In the genomic region with DNA sequence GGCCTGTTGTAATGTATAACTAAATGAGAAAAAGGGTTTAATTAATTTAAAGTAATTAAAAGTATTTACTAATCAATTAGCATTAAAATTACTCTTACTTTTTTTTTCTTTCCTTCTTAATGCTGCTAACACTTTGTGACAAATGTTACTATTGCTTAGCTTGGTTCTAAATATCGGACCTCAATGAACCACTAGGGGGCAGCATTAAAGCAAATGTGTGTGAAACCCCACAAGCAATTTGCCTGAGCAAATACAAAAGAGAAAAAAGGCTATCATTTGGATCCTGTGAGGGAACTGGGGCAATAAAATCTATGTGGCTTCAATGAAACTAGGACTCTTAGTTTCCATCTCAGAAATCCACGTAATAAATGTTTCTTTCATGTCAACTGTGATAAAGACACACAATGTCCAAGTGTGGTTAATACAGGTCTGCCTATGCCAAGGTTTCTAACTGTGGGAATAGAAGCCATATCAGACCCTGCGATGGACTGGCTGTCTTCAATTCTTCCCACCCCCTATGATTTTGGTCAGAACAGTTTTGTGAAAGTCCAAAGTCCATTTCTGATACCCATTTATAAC, we compare ENCODE assay signal across 10 mouse cellular contexts. TPM values are rescaled to one million over a fixed set of nuclear protein-coding genes. Genes with fewer than 3 reads are reported as not detected.
DNase-seq lines count a peak whose midpoint lies in the region; ATAC-seq and TF ChIP-seq lines count a peak whose summit lies in the region.
"Had no signal": no experiment of that assay in that cellular context is flagged by ENCODE, and none has a peak within 500 bp of the region (broad histone marks: within the 10 kb centered on the region; RNA-seq: fewer than 3 reads in every experiment).

No protein-coding gene starts in this region.

- peak; percentile 75 for DNase-seq in kidney, adult 2 months
- DNase-seq in kidney, adult 18-20 months, result no peak
- DNase-seq in CD8-positive naive resting alpha-beta T cell, adult 2 months (ENCODE audit: low read depth in 2 of 2, low spot score in 2 of 2), result peak; percentile 39 to 53
- DNase-seq in adipocyte (ENCODE audit: low spot score), result peak; percentile 83
- peak; percentile 90 for DNase-seq in embryonic facial prominence, embryonic 11.5 days (ENCODE audit: low spot score)
- DNase-seq in left cerebral cortex, adult 18-20 months (ENCODE audit: low spot score in 2 of 2), result peak; percentile 46 to 57
- peak; percentile 60 for DNase-seq in right cerebral cortex, adult 18-20 months
- DNase-seq in ovary, adult 18-20 months (ENCODE audit: low spot score), result no peak

- no peaks in the 10 kb centered on the region for H3K9me3 ChIP-seq in embryonic facial prominence, embryonic 11.5 days (replicated peaks; ENCODE audit: control insufficient read depth, low read length)

- H3K4me3 ChIP-seq in kidney, adult 2 months (ENCODE audit: insufficient read depth, low read depth, low read length), result no peak overlapping the region
- H3K4me3 ChIP-seq in embryonic facial prominence, embryonic 11.5 days (ENCODE audit: low read depth, low read length), result no peak overlapping the region

- H3K27ac ChIP-seq in kidney, adult 2 months (ENCODE audit: insufficient read depth, low read depth, low read length), result no peak overlapping the region
- no peak overlapping the region for H3K27ac ChIP-seq in embryonic facial prominence, embryonic 11.5 days (replicated peaks; ENCODE audit: low read depth, low read length)

- no peak overlapping the region for H3K4me2 ChIP-seq in embryonic facial prominence, embryonic 11.5 days (ENCODE audit: low read depth, low read length)

- peak; percentile 31 for TF ChIP-seq CTCF in kidney, adult 2 months (conservative IDR thresholded peaks at IDR 0.05; ENCODE audit: insufficient read depth, insufficient read length, low read depth, low read length)

- WGBS in kidney, adult 2 months, result 21% methylated on average over 3 of the region's 3 CpGs
- 21% methylated on average over 3 of the region's 3 CpGs for WGBS in embryonic facial prominence, embryonic 11.5 days

- H3K27me3 ChIP-seq in kidney, adult 2 months (replicated peaks; ENCODE audit: control insufficient read depth, insufficient read depth, low read length), result no peaks in the 10 kb centered on the region
- H3K27me3 ChIP-seq in embryonic facial prominence, embryonic 11.5 days (ENCODE audit: control insufficient read depth, insufficient read depth, low read length), result peaks cover 9% of the 10 kb centered on the region; the same call in 1 of the 2 replicates

- no peak for ATAC-seq in embryonic facial prominence, embryonic 11.5 days (replicated peaks; ENCODE audit: insufficient number of reproducible peaks, low FRiP score, low TSS enrichment, low read depth)

- H3K4me1 ChIP-seq in kidney, adult 2 months (ENCODE audit: control insufficient read depth, insufficient read depth, low read length), result no peaks in the 10 kb centered on the region
- no peaks in the 10 kb centered on the region for H3K4me1 ChIP-seq in embryonic facial prominence, embryonic 11.5 days (ENCODE audit: control insufficient read depth, insufficient read depth, low read length)

- H3K36me3 ChIP-seq in kidney, adult 2 months (ENCODE audit: control insufficient read depth, insufficient read depth, low read length), result no peaks in the 10 kb centered on the region
- H3K36me3 ChIP-seq in embryonic facial prominence, embryonic 11.5 days (replicated peaks; ENCODE audit: control insufficient read depth, insufficient read depth, low read depth, low read length), result no peaks in the 10 kb centered on the region

- H3K9ac ChIP-seq in embryonic facial prominence, embryonic 11.5 days (replicated peaks; ENCODE audit: low read length), result no peak overlapping the region

- no peak for TF ChIP-seq POLR2A in kidney, adult 2 months (IDR thresholded peaks at IDR 0.05; ENCODE audit: low read depth, low read length)

RNA-seq across cellular contexts. Expression of a gene that starts 10.2 kb away (rescaled TPM):
- polyA plus RNA-seq in kidney, adult 2 months (2012; rRNA removed), result 0.06 TPM in 1 of 2 replicates, not detected in the other
- not detected in 2 replicates for polyA plus RNA-seq in embryonic facial prominence, embryonic 11.5 days (2014; fragmentation: Nextera tagmentation; extraction: Ambion mirVana)
- total RNA-seq in left cerebral cortex, adult 18-20 months (2021), result not detected
- polyA plus RNA-seq: liver, embryonic 16.5 days; testis, adult 2 months had no signal

RNA-seq across cellular contexts. Expression of a gene that starts 11.6 kb away (rescaled TPM):
- 5.3 and 16.2 TPM in 2 replicates for polyA plus RNA-seq in kidney, adult 2 months (2012; rRNA removed)
- polyA plus RNA-seq in embryonic facial prominence, embryonic 11.5 days (2014; fragmentation: Nextera tagmentation; extraction: Ambion mirVana), result not detected in 2 replicates
- total RNA-seq in left cerebral cortex, adult 18-20 months (2021), result not detected
- polyA plus RNA-seq: liver, embryonic 16.5 days had no signal

RNA-seq across cellular contexts. Expression of a gene that starts 34.2 kb away (rescaled TPM):
- not detected in 2 replicates for polyA plus RNA-seq in kidney, adult 2 months (2012; rRNA removed)
- polyA plus RNA-seq in embryonic facial prominence, embryonic 11.5 days (2014; fragmentation: Nextera tagmentation; extraction: Ambion mirVana), result not detected in 2 replicates
- total RNA-seq in left cerebral cortex, adult 18-20 months (2021), result not detected
- polyA plus RNA-seq: liver, embryonic 16.5 days; testis, adult 2 months had no signal

RNA-seq across cellular contexts. Expression of a gene that starts 50.5 kb away (rescaled TPM):
- polyA plus RNA-seq in kidney, adult 2 months (2012; rRNA removed), result 16.9 and 26.4 TPM in 2 replicates
- polyA plus RNA-seq in embryonic facial prominence, embryonic 11.5 days (2014; fragmentation: Nextera tagmentation; extraction: Ambion mirVana), result not detected in 2 replicates
- not detected for total RNA-seq in left cerebral cortex, adult 18-20 months (2021)

Comparison
In these comparisons a context has a peak if more than half of its experiments do, and no peak if none do; other contexts are left out.
1. DNase-seq: peak in kidney, adult 2 months (single experiment), CD8-positive naive resting alpha-beta T cell, adult 2 months (2 of 2), adipocyte (single experiment), embryonic facial prominence, embryonic 11.5 days (single experiment), left cerebral cortex, adult 18-20 months (2 of 2) and right cerebral cortex, adult 18-20 months (single experiment); none in kidney, adult 18-20 months (single experiment) and ovary, adult 18-20 months (single experiment).